Mouse (Mus musculus) thymus, postnatal 14 days (tissue): Measurements from ENCODE around the gene Smarca2.

Source experiments
- DNase-seq: peaks from one replicate; pipeline ENCODE4 v3.0.0; 2021

The Smarca2 gene

DNA sequence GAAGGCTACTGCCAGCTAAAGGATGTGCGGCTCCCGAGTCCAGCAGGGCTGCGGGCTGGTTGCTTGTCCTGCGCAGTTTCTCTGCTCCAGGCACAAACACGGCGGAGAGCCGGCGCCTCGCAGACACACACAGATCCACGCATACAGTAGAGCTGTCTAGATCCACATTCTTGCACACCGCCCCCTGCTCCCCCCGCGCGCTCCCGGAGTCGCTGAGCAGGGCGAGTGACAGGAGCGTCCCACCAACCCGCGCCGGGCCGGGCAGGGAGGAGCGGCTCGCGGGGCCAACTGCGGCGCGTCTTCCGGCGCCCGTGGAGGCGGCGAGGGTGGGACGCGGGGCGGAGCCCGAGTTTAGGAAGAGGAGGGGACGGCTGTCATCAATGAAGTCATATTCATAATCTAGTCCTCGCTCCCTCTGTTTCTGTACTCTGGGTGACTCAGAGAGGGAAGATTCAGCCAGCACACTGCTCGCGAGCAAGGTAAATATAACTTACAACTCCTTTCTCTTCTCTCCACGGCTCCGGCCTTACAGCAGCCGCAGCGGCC lies at the start of gene Smarca2:
Gene Smarca2 (plus strand): TSS at position 296 of the 546 bp plus-strand sequence.
- DNase-seq: peak; percentile 98

DNA sequence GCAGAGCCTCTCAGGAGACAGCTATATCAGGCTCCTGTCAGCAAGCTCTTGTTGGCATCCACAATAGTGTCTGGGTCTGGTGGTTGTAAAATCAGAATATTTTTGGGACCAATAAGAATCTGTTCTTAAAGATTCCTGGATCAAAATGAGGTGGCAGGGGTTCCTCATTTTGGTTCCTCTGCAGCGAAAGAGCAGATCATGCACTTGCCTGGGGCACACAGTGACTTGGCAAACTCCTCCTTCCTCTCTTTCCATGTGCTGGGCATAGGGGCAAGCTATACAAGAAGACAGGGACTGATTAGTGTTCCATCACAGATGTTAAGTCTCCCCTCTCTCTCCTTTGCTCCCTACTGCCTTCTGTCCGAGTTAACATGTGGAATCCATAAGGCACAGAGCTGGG lies 40.0 kb upstream of the Smarca2 start:
- DNase-seq: no peak

DNA sequence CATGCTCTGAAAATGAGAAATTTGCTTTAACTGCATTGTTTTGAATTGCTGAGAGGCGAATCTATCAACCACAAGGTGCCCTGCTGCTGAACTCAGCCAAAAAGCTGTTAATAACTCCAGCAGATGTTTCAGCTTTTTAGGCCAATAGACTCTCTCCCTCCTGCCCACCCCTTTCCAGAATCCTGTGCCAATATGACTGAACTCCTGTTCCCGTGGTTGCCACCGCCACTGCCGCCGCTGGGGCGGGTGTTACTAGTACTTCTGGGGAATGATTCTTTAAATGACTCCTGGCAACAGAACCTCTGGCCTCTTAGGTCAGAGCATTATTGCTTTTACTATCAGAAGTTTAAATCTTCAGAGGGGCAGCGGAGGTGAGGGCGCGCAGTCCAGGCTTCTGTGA lies 38.7 kb upstream of the Smarca2 start:
- DNase-seq: no peak

DNA sequence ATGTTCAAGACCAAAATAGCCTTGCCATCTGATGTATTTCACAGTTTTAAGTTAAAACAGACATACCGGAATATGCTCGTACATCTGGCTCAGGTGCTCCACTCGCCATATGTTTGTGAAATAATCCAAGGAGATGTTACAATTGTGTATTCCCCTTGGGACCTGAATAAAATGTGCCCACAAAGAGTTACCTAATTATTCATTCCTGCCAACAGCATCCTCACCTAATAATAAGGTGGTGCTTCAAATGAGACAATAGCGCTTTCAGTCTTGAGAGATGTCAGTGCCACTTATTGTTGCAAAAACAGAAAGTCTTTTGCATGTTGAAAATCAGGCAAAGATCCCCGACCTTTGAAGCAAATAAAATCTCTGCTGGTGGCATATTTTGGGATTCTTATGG lies 36.6 kb upstream of the Smarca2 start:
- no peak for DNase-seq

DNA sequence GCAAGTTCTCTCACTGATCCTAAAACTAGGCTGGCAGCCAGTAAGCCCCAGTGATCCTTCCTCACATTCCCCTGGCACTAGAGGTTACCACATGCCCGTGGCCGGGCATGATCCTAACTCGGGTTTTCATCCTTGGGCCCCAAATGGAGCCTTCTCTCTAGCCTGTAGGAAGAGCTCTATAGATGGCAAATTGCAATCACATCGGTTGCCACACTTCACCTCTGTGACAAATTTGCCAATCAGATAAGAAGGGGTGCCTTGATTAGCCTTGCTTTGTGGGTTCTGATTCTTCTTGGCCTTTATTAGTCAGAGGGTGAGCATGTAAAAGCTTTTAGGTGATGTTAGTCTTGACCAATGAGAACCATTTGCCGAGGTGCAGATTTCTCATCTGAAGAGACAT lies 35.9 kb upstream of the Smarca2 start:
- DNase-seq: no peak

DNA sequence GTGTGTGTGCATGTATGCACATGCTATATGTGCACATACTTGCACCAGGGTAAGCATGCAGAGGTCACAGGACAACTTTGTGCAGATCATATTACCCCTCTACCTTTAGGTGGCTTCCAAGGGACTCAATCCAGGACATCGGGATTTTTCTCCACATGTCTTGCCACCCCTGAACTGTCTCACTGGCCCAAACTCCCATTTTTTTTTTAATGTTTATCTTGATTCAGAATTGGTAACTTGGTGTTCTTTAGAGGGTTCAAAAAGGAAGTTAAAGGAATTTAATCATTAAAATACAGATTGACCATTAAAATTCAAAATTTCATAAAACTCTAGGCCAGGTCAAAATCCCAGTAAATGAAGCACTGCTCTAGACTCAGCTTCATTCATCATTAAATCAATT lies 35.4 kb upstream of the Smarca2 start:
- no peak for DNase-seq

DNA sequence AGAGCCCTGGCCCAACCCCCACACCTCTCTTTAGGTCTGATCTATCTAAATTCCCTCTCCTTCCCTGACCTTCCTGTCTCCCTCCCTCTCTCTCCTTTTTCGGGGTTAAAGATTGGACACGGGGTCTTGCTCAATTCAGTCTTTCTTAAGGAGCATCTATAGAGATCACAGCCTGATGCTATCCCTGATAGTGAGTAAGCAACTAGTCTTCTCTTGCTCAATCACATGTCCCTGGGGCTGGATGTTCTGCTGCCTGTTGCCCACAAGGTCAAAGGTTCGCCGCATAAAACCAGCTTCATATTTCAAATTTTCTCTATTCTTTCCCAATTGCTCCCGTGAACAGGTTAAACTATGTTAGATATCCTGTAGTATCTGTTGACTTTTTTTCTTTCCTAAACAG lies 25.2 kb upstream of the Smarca2 start:
- DNase-seq: no peak

DNA sequence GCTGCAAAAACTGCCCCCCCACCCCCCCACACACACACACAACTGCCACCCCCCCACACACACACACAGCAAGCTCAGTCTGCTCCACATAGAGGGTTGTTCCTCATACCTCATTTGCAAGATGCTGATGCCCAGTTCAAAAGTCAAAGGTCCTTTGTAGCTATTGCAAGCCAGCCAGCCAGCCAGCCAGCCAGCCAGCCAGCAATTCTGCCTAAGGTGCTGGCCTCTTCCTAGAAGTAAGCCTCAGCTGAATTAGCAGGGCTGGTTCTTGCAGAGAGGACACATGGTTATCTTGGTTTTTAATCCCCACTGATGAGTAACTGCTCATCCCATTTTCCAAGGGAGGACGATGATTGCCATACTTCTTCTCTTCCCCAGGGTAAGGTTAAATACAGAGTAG lies 24.8 kb upstream of the Smarca2 start:
- no peak for DNase-seq

DNA sequence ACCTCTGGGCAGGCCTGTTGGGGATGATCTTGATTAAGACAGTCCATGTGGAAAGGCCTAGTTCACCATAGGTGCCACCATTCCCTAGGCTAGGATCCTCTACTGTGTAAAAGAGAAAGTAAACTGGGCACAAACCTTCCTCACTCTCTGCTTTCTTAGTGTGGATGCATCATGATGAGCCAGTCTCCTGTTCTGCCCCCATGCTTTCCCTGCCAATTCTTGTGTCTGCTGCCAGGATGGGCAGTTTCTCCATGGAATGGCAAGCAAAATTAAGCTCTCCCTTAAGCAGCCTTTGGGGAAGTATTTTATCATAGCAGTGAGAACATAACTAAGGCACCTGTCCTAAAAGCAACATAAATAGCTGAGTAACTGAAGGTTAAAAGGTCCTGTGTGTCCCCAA lies 10.2 kb upstream of the Smarca2 start:
- no peak for DNase-seq

DNA sequence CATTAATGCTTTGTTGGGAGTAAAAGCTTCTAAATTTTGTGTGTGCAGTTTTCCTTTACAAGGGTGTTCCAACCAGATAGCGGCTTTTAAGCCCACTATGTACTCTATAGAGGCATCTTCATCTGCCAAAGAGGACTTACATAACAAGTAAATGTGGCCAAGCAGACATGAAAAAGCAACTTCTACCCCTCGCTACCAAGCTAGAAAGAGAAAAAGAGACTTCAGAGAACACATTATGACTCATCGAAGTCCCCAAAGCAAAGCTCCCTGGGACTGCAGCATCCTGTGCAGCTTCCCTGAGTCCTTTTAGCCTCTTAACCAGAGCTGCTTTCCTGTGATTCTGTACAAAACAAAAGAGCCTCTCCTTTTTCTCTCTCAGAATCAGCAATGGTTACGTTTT lies 3.4 kb upstream of the Smarca2 start:
- no peak for DNase-seq

DNA sequence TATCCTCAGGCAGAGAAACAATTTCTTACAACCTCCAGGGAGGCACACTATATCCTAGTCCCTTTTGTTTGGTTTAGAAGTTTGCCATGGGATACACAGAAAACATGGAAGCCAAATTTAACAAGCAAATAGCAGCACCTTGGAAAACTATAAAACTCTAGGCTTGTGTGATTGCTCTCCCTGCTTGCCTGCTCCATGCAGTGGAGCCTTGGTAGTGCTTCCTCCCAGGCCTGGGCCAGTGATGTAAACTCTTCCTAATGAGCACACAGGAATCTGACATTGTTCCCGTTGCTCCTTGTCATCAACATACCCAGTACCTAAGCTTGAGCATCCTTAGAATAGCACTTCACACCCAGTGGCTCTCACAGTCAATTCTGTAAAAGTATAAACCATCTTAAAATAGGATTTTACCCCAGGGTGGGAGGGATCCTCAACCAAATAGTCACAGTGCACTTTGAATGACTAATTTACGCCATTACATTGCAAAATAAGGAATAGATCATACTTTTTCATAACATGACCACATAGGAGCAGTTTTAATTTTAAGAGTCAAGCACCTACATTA lies 1.5 kb upstream of the Smarca2 start:
- DNase-seq: no peak

DNA sequence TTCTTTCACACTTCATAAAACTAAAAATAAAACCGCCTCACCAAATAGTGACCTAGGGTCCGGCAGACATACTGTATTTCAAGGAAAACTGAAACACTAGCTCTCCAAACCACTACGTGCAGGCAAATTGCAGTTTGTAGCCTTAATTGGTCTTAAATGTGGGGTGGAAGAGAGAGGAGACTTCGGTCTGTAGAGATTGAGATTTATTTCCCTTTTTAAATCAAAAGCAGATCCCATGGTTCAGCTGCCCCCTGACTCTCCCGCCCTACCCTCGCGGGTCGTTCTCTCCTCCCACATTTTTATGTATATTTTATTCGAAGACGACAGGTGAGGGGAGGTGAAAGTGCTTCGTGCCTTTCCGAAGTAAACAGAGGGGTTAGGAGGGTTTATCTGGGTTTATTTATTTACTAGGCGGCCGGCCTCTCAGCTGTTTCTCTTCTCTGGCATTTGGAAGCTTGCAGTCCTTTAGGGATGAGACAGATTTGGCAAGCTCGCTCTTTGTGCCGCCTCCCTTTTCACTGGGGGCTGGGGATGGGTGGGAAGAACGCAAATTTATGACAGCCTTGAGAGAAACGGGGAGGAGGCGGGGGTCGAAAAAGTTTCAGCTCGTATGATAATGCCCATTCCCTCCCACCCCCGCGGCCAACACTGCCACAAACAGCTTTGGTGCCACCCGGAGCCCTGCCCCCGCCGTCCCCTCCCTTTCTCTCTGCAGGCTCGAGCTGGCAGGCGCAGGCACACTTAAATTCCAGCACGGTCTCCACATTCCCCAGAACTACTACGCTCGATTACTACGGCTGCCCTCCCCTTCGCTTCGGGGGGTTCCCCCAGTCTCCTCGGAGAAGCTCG lies 720 bp upstream of the Smarca2 start:
- peak; percentile 9 for DNase-seq

DNA sequence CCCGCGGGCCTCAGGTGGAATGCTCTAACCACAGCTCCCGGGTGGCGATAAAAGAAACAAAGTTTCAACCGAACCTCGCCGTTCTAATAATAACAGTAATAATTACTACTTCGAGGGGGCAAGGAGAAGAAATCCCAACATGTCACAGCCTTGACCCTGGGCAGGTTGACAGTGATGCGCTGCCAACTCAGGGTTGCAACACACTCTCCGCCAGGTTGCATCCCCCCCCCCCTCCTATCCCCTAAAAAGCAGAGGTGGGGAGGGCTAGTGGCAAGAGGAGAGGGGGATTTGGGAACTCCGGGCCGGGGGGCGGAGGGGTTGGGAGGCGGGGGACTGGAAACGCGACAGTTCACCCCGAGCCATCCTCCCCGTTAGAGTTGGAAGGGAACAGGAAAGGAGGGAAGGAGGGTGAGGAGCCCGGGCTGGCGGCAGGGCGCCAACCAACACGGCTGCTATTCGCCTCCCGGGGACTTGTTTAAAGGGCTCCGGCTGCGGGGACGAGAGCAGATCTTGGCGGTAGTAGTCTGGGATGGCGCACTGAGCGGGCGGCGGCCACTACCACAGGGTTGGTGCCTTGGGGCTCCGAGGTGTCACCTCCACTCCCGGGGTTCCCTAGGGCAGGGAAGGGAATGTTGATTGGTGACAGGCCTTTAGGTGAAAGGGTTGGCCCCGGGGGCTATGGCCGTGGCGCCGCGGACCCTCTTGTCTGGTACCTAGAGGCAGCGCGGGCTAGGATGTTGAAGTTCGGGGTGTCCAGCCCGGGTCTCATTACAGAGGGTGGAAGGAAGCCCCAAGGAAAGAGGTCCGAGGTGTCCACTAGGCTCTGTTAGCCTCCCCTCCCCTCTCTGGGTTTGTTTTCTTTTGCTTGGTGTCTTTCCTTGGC lies 829 bp downstream of the Smarca2 start:
- peak; percentile 61 for DNase-seq

DNA sequence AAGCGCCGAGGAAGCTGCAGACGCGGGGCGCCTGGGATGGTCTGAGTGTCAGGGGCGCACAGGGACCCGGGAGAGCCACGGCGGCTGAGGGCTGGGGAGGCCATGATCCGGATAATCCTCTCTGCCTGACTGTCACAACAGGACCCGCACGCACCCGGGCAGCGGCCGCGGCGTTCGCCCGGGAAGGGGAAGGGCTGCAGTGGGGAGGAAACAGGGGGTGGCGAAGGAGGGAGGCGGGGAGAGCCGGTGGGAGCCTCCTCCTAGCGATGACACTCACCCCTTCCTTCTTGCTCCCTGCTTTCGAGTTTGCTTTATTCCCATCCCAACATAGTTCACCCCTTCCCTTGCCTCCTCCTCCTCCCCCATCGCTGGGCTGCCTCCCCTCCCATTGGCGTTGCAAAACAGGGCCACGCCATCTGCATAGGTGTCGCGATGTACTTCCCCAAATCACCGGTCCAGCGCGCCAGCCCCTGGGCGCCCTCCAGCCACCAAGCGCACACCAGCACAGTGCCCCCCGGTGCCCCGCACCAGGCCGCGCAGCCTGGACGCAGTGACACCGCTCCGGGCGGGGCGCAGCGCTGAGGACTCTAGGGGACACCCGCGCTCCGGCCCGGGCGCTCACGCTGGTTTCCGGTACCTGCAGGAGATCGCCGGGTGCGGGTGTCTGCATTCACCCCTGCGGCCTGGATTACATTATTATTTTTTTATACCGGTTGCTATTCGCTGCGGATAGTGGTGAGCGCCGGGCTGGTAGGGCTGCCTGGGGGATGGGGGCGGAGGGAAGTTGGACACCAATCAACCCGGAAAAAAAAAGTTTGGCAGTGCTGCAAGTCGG lies 1.7 kb downstream of the Smarca2 start:
- peak; percentile 69 for DNase-seq

DNA sequence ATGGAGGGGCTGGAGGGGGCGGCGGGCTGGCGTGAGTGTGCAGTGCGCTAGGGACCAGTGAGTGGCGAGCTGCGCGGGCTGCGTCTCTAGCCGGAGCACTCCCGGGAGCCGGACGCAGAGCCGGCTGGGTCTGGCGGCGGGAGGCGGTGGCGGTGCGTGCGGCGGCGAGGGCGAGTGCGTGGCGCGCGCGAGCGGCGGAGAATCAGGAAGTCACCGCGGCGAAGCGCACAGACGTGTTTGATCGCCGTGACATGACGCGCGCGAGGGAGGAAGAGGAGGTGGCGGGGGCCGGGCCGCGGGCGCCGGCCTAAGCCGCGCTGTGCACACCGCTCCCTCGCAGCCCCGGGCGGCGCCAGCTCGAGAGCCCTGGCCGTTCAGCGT lies 2.3 kb downstream of the Smarca2 start:
- DNase-seq: peak; percentile 87

DNA sequence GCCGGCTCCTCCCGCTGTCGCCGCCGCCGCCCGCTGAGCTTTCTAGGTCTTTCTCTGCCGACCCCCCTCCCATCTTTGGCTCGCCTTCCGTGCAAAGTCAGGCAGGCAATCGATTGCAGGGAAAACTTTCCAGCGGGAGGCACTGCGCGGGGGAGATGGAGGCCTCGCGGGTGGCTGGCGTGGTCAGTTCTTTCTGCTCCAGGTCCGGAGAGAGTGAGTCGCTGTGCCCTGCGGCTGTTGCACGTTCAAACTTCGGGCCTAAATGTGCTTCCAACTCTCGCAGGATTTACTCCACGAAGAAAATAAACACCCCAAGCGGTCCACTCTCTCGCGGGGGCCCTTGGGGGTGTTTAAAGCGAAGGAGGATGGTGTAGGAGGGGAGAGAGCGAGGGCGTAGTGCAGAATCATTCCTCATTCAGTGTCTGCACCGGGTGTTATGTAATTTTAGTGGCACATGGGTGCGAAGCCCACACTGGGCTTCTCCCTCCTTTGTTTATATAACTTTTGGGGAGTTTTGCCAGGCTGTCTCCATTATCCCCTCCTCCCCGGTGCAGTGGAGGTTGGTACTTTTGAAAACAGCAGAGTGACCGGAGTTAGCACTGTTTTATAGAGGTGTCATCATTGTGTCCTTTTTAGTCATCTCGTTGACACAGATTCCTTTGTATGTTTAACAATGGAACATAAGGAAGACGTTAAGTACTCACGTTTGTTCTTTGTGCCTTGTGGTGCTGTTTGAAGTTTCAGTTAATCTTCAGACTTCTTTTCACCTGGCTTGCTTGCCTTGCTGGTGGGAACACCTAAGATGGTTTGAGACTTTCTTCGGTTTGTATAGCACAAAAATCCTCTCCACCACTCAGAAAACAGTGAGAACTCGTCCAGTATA lies 2.9 kb downstream of the Smarca2 start:
- no peak for DNase-seq

DNA sequence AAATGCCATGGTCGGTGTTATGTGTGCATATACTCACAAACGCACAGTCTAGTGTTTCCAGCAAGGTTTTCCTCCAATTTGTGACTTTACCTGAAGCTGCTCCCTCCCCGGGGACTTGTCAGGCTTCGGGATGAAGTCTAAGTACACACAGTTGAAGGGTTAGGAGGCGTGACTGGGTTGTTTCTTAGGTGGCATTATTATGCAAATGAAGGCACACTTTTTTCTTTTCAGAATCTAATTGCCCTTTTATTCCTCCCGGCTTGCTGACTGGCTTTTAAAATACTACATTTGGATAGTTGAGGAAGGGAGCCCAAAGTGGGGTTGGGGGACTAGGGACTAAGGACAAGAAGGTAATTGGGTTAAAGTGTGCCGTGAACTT lies 3.6 kb downstream of the Smarca2 start:
- DNase-seq: no peak

DNA sequence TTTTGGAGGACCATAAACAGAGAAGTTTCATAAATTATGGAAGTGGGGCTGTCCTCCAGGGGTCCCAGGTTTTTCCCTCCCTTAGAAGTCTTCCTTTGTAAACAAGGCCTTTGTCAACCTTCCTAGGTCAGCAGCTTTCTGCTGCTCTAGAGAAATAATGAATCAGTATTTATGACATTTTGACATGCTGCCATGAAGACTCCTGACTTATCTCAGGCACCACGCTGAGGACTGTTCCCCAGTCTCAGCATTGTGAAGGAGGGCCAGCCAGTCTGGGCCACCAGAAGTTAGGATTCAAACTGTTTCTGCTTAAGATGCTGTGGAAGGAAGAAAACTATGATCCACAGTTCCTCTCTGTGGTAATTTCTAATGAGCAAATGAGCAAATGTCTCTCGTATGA lies 4.8 kb downstream of the Smarca2 start:
- no peak for DNase-seq

DNA sequence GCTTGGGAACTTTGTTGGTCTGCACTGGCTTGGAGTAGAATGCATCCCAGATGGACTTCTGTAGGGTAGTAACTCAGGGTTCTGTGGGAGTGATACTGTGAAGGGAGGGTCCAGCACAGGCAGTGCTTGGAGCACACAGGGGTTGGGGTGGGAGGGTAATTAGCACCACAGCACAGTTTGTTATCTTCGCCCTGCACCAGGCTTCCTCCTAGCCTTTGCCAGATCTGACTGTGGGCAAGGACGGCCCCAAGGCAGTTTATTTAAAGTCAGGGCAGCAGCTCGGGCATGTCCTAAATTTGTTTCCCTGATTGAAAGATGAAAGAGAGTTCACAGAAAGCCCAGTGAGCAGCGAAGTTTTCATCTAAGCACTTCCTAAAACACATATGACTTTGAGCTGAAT lies 8.1 kb downstream of the Smarca2 start:
- DNase-seq: no peak

DNA sequence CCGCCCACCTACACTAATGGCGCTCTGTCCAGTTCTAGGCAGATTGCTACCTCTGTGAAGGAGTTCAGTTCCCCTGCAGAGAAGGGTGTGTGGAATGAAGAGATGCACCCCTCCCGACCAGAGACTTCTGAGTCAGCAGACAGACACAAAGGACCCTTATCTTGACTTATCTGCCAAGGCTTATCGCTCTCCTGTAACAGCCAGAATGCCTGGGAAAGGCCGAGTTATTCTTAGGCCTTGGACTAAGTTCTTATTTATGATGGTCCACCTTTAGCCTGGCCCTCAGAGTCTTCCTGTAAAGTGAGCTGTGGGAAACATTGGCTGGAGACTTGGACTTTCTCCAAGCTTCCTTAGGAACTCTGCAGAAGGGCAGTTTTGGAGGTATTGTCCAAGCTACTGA lies 8.8 kb downstream of the Smarca2 start:
- no peak for DNase-seq

DNA sequence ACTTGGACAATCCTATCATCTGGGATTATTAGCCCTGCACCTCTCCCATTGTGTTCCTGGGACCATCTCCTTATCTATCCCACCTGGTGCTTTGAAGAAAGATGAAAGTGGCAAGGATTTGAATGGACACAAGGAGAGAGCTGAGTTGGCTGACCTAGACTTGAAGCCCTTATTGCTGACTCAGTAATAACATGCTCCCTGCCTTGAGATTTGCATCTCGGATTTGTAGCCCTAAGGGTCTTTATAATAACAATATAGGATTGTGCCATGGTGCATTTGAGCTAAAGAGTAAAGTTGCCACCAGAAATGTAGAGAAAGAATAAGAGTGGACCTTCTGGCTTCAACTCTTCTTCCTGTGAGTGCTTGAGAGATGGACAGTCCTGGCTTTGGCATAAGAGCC lies 11.4 kb downstream of the Smarca2 start:
- DNase-seq: no peak

DNA sequence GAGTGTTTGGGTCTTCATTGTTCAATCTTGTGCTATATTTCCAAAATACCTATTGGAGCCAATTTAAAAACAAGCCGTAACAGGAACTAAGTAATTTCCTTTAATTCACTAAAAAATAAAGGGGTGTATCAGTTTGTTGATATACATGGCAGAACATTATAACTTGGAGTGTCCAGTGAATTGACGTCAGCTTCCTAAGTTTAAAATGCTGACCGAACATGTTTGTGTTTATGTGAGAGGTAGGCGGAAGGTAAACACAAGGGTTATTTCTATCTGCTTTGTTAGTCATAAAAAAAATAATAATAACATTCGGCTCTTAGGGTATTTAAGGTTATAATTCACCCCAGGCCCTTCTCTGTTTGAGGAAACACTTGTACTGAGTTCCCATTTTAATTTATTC lies 12.4 kb downstream of the Smarca2 start:
- no peak for DNase-seq
